In genomic region chr2:133113642-133114041, GRCm38 (mm10) we compare ENCODE assay signal across 8 mouse cellular contexts.
DNase-seq lines count a peak whose midpoint lies in the region; ATAC-seq and TF ChIP-seq lines count a peak whose summit lies in the region.

No protein-coding gene starts in this region.

- peak; percentile 71 for ATAC-seq in hindbrain, postnatal 0 days
- ATAC-seq in midbrain, embryonic 15.5 days (replicated peaks) = peak; percentile 48; the same call in 1 of the 2 replicates

- TF ChIP-seq CTCF in hindbrain, postnatal 0 days (IDR thresholded peaks at IDR 0.05; ENCODE audit: low read depth) = peak; percentile 98

- no peaks in the 10 kb centered on the region for H3K9me3 ChIP-seq in hindbrain, postnatal 0 days (ENCODE audit: low read length)
- H3K9me3 ChIP-seq in midbrain, embryonic 15.5 days = no peaks in the 10 kb centered on the region

- 24% methylated on average over 10 of the region's 10 CpGs for WGBS in hindbrain, postnatal 0 days
- 25% methylated on average over 10 of the region's 10 CpGs for WGBS in midbrain, embryonic 15.5 days

- intact Hi-C loops in left cerebral cortex, postnatal 10 days (cut with DNase I) = loop anchor here (5.0 to 10.0 kb wide), 2 partner anchors 901 to 1384 kb away; no protein-coding TSS in a partner anchor

- no peak overlapping the region for H3K4me3 ChIP-seq in hindbrain, postnatal 0 days (ENCODE audit: low read length)
- H3K4me3 ChIP-seq in midbrain, embryonic 15.5 days = no peak overlapping the region

- H3K9ac ChIP-seq in hindbrain, postnatal 0 days (replicated peaks; ENCODE audit: low read length) = no peak overlapping the region
- H3K9ac ChIP-seq in midbrain, embryonic 15.5 days = no peak overlapping the region

- no peaks in the 10 kb centered on the region for H3K27me3 ChIP-seq in hindbrain, postnatal 0 days (ENCODE audit: insufficient read depth, low read length)
- H3K27me3 ChIP-seq in midbrain, embryonic 15.5 days (replicated peaks) = no peaks in the 10 kb centered on the region

- H3K27ac ChIP-seq in hindbrain, postnatal 0 days = no peak overlapping the region
- H3K27ac ChIP-seq in midbrain, embryonic 15.5 days = no peak overlapping the region

- 0 out of 2 replicates have a peak overlapping the region, but pooled peaks have one; percentile 14 for H3K4me2 ChIP-seq in hindbrain, postnatal 0 days (ENCODE audit: low read depth, low read length)
- no peak overlapping the region for H3K4me2 ChIP-seq in midbrain, embryonic 15.5 days

- peak; percentile 9 for DNase-seq in ovary, adult 18-20 months (ENCODE audit: low spot score)
- DNase-seq in ovary, postnatal 10 days (ENCODE audit: low spot score) = no peak
- peak; percentile 20 for DNase-seq in cerebellum, adult 9-11 months
- DNase-seq in frontal cortex, postnatal 25 days (ENCODE audit: low spot score in 2 of 2) = peak; percentile 62 to 63
- DNase-seq in hindbrain, postnatal 0 days (ENCODE audit: low spot score) = peak; percentile 92
- peak; percentile 62 to 72 for DNase-seq in left cerebral cortex, postnatal 10 days (ENCODE audit: extremely low spot score in 1 of 2, low spot score in 2 of 2)
- DNase-seq in testis, postnatal 14 days (ENCODE audit: low spot score) = peak; percentile 43

- no peaks in the 10 kb centered on the region for H3K4me1 ChIP-seq in hindbrain, postnatal 0 days (ENCODE audit: insufficient read depth, low read length)
- no peaks in the 10 kb centered on the region for H3K4me1 ChIP-seq in midbrain, embryonic 15.5 days

- H3K36me3 ChIP-seq in hindbrain, postnatal 0 days (ENCODE audit: insufficient read depth, low read length) = no peaks in the 10 kb centered on the region
- H3K36me3 ChIP-seq in midbrain, embryonic 15.5 days (replicated peaks) = no peaks in the 10 kb centered on the region
